Mouse (Mus musculus) forebrain, embryonic 14.5 days (tissue): Measurements from ENCODE around the gene Aimp2. TPM values are rescaled to one million over a fixed set of nuclear protein-coding genes. Genes with fewer than 3 reads are reported as not detected.

Experiments
- ATAC-seq: fragments of 200-750 bp; cut with Nextera tagmentation; 2 replicates; pipeline ENCODE4 v1.8.0; 2017; ENCODE audit warnings: mild to moderate bottlenecking, moderate library complexity
- DNase-seq: peaks from one replicate; pipeline ENCODE4 v3.0.0-alpha.2; 2015; ENCODE audit warnings: low spot score
- H3K27ac ChIP-seq: fragments of 300-500 bp; sonication (generic); 2 replicates; pipeline ENCODE4 v1.5.1; 2014; ENCODE audit warnings: low read depth, mild to moderate bottlenecking, control low read depth, low read length, moderate library complexity
- H3K27me3 ChIP-seq: fragments of 300-500 bp; sonication (generic); replicated peaks from 2 replicates; pipeline ENCODE4 v1.6.1; 2014; ENCODE audit warnings: low read length, control low read depth, mixed read lengths; ENCODE audit not compliant: control insufficient read depth, insufficient read depth
- H3K36me3 ChIP-seq: fragments of 300-500 bp; sonication (generic); 2 replicates; pipeline ENCODE4 v1.6.1; 2014; ENCODE audit warnings: low read length, control low read depth; ENCODE audit not compliant: control insufficient read depth, insufficient read depth
- H3K4me1 ChIP-seq: fragments of 300-500 bp; sonication (generic); 2 replicates; pipeline ENCODE4 v1.6.1; 2014; ENCODE audit warnings: antibody characterized with exemption, low read length, control low read depth; ENCODE audit not compliant: control insufficient read depth, insufficient read depth
- H3K4me2 ChIP-seq: fragments of 300-500 bp; sonication (generic); 2 replicates; pipeline ENCODE4 v1.6.1; 2014; ENCODE audit warnings: mild to moderate bottlenecking, control low read depth, low read length
- H3K4me3 ChIP-seq: fragments of 300-500 bp; sonication (generic); 2 replicates; pipeline ENCODE4 v1.5.1; 2014; ENCODE audit warnings: low read depth, low read length, control low read depth
- H3K9ac ChIP-seq: fragments of 300-500 bp; sonication (generic); 2 replicates; pipeline ENCODE4 v1.6.1; 2014; ENCODE audit warnings: mild to moderate bottlenecking, low read length, control low read depth, moderate library complexity
- H3K9me3 ChIP-seq: fragments of 300-500 bp; sonication (generic); replicated peaks from 2 replicates; pipeline ENCODE4 v1.6.1; 2016; ENCODE audit warnings: low read length, control low read depth, mixed read lengths; ENCODE audit not compliant: control insufficient read depth
- WGBS: fragments of 180-500 bp; shearing (Covaris S2); extraction: QIAGEN DNeasy Blood & Tissue Kit; methylation state at CpG from one replicate; pipeline ENCODE4 v1.1.7; 2014; 5-methylcytosine and 5-hydroxymethylcytosine counted together
- polyA plus RNA-seq: library from polyadenylated mRNA; unstranded; fragments of >200 nt; fragmentation: Nextera tagmentation; extraction: Ambion mirVana; gene quantifications from 2 replicates; pipeline ENCODE4 v1.2.1, GENCODE M21; 2014

Aimp2 gene
- 93.9 and 101 TPM in 2 replicates for polyA plus RNA-seq

DNA sequence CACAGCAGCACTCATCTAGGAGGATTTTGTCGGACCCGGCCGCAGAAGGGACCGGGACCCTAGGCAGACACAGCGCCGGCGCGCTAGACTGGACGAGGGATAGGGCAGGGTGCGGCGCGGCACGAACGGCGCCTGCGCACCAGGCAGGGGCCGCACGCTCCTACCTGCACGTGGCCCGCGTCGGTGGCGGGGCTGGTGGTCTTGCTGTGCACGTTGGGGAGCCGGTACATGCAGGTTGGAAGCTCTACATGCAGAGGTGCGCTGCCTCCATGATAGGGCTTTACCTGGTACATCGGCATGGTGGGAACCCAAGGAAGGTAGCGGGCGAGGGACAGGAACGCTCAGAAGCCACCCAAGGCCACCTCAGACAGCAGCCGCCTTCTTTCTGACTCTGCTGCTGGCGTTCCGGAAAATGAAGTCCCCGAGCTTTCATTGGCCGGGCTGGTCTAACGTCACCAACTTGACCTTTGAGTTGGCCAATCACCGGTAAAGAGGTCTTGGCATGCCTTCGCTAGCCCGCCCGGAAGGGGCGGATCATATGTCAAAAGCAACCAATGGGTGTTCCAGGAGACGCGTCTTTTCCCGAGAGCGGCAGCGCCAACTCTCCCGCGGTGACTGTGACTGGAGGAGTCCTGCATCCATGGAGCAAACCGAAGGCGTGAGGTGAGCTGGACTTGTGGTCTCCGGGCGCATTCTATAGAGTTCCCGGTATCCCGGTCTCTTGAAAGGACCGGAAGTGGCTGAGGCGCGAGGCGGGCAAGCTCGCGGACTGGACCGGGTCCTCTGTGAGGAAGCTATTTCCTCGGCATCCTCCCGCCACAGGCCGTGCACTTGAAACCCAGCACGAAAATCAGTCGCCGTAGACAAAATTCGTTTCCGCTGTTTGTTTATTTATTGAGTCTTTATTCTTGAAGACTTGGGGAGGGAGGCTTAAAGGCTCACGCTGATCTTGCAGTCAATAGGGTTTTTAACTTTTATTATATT lies at the start of gene Aimp2, which contains the start of gene Pms2:
TSS of gene Aimp2 (minus strand) at position 431 of the 984 bp plus-strand sequence.
TSS of gene Pms2 (plus strand) at position 548 of the 984 bp plus-strand sequence.
- ATAC-seq, result peak; percentile 100
- Histone ChIP-seq H3K4me2 (peak within 1 kb of the TSS; percentile 59), H3K27me3 (no peaks in the 10 kb centered on the region), H3K9ac (peak within 1 kb of the TSS; percentile 74), H3K27ac (peak within 1 kb of the TSS; percentile 82), H3K4me3 (peak within 1 kb of the TSS; percentile 54), H3K9me3 (no peaks in the 10 kb centered on the region), H3K4me1 (peaks cover 12% of the 10 kb centered on the region), H3K36me3 (peaks cover 22% of the 10 kb centered on the region)
- DNase-seq, result peak; percentile 100
- WGBS, result under 1% methylated on average over 70 of the region's 70 CpGs

DNA sequence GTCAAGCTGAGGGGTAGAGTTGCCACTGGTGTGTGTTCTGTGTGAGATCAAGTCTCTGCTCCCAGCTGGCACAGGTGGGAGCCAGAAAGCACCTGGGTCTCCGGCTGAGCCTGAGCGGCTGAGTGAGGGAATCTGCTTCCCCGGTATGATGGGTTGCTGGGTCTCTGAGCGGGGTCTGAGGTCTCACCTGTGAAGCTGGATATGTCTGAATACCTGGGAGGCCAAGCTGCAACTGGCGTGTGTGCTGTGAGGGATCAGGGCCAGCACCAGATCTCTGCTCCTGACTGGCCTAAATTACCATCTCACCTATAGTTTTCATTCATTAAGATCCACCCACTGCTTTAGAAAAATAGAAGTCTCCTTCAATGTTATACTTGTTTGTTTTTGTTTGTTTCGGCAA lies 47.5 kb upstream of the Aimp2 start:
- no peaks in the 10 kb centered on the region for H3K27me3 ChIP-seq
- H3K4me2 ChIP-seq, result no peak overlapping the region
- no peaks in the 10 kb centered on the region for H3K36me3 ChIP-seq
- H3K4me3 ChIP-seq, result no peak overlapping the region
- DNase-seq (no peak), ATAC-seq (no peak)
- 91% methylated on average over 6 of the region's 6 CpGs for WGBS
- H3K4me1 ChIP-seq, result no peaks in the 10 kb centered on the region
- H3K9me3 ChIP-seq, result no peaks in the 10 kb centered on the region
- H3K9ac ChIP-seq, result no peak overlapping the region
- H3K27ac ChIP-seq, result no peak overlapping the region

DNA sequence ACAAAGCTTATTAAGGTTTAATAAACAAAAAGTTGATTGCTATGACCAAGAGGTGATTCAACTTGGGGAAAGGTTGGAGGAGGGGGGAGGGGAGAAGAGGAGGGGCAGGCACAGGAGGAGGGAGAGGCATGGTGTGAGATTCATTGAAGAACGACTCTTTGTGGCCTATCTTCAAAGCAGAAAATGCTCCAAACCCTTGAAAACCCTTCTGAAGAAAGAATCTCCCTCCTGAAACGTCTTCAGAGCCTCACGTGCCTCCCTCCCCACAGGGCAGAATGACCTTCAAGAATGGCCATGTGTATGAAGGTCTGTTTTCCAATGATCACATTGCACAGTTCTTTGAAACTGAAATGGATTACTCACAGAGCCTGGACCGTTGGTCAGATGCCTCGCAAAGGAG lies 40.4 kb upstream of the Aimp2 start:
- H3K4me3 ChIP-seq, result no peak overlapping the region
- 43% methylated on average over 5 of the region's 5 CpGs for WGBS
- no peak overlapping the region for H3K9ac ChIP-seq
- ATAC-seq (no peak), DNase-seq (no peak)
- no peak overlapping the region for H3K4me2 ChIP-seq
- H3K9me3 ChIP-seq, result no peaks in the 10 kb centered on the region
- H3K27me3 ChIP-seq, result no peaks in the 10 kb centered on the region
- no peak overlapping the region for H3K27ac ChIP-seq
- H3K4me1 ChIP-seq, result no peaks in the 10 kb centered on the region
- no peaks in the 10 kb centered on the region for H3K36me3 ChIP-seq

DNA sequence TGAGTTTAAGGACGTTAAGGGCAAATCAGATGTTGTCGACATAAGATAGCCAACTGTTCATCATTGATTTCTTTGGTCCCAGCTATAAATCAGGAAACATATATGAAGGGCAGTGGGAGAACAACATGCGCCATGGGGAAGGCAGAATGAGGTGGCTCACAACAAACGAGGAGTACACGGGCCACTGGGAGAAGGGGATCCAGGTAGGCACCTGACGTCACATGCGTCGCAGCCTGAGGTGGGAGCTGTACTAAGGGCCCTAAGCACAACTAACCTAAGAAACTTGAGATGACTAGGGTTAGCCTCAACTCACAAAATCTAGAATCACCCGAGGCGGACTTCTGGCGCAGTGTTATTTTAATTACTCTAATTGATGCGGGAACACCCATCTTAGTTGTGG lies 38.7 kb upstream of the Aimp2 start:
- Histone ChIP-seq H3K36me3 (no peaks in the 10 kb centered on the region), H3K4me1 (no peaks in the 10 kb centered on the region), H3K9me3 (no peaks in the 10 kb centered on the region), H3K27me3 (no peaks in the 10 kb centered on the region), H3K9ac (no peak overlapping the region), H3K27ac (no peak overlapping the region), H3K4me2 (no peak overlapping the region), H3K4me3 (no peak overlapping the region)
- WGBS, result 88% methylated on average over 12 of the region's 12 CpGs
- DNase-seq, result no peak
- ATAC-seq, result no peak

DNA sequence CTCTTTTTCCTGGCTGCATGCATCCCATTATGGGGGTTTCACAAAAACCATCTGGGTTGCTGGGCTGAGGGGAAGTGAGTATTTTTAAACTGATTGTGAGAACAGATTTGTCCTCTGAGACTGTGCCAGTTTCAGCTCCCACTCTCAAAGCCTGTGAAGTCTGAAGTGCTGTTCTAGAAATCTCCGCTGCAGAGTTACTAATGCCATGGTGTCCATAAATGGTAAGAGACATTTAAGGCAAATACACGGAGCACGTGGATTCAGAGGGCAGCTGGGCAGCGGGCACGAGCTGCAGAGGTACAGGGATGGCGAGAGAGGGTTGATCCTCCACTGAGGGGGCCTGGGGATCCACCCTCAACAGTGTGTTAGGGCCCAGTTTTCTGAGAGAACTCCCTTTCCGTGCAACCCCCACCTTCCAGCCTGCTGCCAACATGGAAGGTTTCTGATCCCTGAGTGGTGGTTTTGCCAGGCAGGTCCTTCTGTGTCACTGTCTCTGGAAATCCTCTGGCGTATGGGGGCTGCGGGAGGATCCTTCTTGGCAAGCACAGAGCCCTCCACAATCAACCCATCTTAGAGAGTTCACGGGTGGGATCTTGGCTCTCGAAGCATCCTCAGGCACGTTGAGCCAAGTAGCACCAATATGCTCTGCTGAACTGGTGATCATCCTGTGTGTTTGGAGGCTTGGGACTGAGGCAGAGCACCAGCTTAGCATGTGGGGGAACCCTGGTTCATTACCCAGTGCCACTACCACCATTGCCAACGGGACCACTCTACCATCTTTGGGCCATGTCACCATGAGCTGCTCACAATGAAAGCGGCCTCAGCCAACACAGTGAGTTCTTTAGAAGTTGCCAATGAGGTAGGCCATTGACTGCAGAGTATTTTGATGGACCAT lies 33.8 kb upstream of the Aimp2 start:
- Histone ChIP-seq H3K9me3 (no peaks in the 10 kb centered on the region), H3K9ac (no peak overlapping the region), H3K4me1 (no peaks in the 10 kb centered on the region), H3K4me2 (no peak overlapping the region), H3K27me3 (no peaks in the 10 kb centered on the region), H3K36me3 (no peaks in the 10 kb centered on the region), H3K27ac (peak overlapping the region; percentile 70; the same call in 1 of the 2 replicates), H3K4me3 (no peak overlapping the region)
- 85% methylated on average over 14 of the region's 14 CpGs for WGBS
- peak; percentile 53 for DNase-seq
- ATAC-seq, result peak; percentile 20; the same call in 1 of the 2 replicates

DNA sequence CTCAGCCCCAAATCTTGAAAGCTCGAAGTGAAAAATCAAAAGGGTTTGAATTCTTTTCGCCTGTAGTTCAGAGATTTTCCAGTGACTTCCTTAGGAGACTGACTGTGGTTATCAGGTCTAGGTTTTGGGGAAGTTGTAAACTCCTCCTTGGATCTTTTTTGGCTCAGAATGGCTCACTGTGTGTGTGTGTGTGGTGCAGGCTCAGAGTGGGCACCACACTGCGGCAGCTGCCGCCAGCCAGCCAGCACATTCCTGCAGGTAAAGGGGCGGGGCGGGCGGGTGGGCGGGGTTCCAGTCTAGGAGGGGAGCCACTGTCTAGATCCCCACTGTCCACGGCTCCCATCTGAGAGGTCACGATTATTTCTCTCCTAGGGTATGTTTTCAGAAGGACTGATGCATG lies 31.9 kb upstream of the Aimp2 start:
- ATAC-seq, result no peak
- Histone ChIP-seq H3K4me2 (no peak overlapping the region), H3K4me3 (no peak overlapping the region), H3K27me3 (no peaks in the 10 kb centered on the region), H3K9me3 (no peaks in the 10 kb centered on the region), H3K27ac (no peak overlapping the region), H3K9ac (no peak overlapping the region), H3K36me3 (no peaks in the 10 kb centered on the region), H3K4me1 (no peaks in the 10 kb centered on the region)
- WGBS, result 25% methylated on average over 10 of the region's 10 CpGs
- no peak for DNase-seq

DNA sequence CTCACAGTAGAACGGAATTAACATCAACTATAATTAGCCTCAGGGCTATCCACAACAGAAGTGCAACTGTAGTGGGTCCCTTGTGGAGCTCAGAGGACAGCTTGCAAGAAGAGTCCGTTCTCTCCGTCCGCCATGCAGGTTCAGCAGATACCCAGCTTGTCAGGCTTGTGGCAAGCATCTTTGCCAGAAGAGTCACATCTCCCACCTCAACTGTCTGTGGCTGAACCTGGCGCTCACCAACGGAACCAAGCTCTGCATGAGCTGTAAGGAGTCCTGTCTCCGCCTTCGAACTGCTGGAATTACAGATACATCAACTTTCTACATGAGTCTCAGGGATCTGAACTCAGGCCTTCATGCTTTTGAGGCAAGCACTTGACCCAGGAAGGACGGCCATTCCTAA lies 26.5 kb upstream of the Aimp2 start:
- H3K4me2 ChIP-seq, result no peak overlapping the region
- DNase-seq (no peak), ATAC-seq (no peak)
- no peak overlapping the region for H3K27ac ChIP-seq
- no peaks in the 10 kb centered on the region for H3K4me1 ChIP-seq
- H3K4me3 ChIP-seq, result no peak overlapping the region
- no peaks in the 10 kb centered on the region for H3K27me3 ChIP-seq
- H3K9ac ChIP-seq, result no peak overlapping the region
- WGBS, result 89% methylated on average over 9 of the region's 9 CpGs
- peaks cover 8% of the 10 kb centered on the region; the same call in 1 of the 2 replicates for H3K36me3 ChIP-seq
- H3K9me3 ChIP-seq, result no peaks in the 10 kb centered on the region

DNA sequence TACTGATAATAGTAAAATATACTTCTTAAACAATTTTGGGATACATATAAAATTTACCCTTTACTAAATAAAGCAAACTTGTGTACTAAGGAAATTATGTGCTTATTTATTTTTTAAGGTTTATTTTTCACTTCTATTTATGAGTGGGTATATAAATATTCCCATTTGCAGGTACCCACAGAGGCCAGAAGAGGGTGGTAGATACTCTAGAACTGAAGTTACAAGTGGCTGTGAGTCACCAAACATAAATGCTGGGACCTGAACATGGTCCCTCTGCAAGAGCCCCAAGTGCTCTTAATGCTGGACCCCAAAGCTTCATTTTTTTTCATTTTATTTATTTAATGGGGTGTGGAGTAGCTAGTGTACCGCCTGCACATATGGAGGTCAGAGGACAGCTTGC lies 24.2 kb upstream of the Aimp2 start:
- DNase-seq (no peak), ATAC-seq (no peak)
- no peaks in the 10 kb centered on the region for H3K9me3 ChIP-seq
- H3K27me3 ChIP-seq, result no peaks in the 10 kb centered on the region
- no peaks in the 10 kb centered on the region for H3K4me1 ChIP-seq
- H3K27ac ChIP-seq, result no peak overlapping the region
- H3K9ac ChIP-seq, result no peak overlapping the region
- peaks cover 29% of the 10 kb centered on the region for H3K36me3 ChIP-seq
- whole genome bisulfite sequencing, result 94% methylated on average over 1 of the region's 1 CpGs
- H3K4me3 ChIP-seq, result no peak overlapping the region
- H3K4me2 ChIP-seq, result no peak overlapping the region
